Mouse (Mus musculus): ENCODE data around the gene Rbms3.

Rbms3 gene

DNA sequence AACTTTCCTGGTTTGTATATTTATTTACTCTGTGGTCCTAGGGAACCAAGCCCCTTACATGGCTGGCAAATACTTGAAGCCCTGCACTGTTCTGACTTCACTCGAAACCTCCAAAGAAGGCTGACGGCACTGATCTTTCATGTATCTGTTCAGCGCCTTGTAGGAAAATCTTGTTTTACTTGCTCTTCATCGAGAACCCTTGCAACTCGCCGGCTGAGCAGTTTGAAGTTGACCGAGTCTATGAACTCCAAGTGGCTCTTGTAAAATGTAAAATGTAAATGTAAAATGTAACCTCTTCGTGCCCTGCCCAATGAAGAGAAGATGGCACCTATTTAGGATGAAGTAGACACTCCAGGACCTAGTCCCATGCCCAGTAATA lies 537.5 kb downstream of the Rbms3 start:
- no peak for DNase-seq

DNA sequence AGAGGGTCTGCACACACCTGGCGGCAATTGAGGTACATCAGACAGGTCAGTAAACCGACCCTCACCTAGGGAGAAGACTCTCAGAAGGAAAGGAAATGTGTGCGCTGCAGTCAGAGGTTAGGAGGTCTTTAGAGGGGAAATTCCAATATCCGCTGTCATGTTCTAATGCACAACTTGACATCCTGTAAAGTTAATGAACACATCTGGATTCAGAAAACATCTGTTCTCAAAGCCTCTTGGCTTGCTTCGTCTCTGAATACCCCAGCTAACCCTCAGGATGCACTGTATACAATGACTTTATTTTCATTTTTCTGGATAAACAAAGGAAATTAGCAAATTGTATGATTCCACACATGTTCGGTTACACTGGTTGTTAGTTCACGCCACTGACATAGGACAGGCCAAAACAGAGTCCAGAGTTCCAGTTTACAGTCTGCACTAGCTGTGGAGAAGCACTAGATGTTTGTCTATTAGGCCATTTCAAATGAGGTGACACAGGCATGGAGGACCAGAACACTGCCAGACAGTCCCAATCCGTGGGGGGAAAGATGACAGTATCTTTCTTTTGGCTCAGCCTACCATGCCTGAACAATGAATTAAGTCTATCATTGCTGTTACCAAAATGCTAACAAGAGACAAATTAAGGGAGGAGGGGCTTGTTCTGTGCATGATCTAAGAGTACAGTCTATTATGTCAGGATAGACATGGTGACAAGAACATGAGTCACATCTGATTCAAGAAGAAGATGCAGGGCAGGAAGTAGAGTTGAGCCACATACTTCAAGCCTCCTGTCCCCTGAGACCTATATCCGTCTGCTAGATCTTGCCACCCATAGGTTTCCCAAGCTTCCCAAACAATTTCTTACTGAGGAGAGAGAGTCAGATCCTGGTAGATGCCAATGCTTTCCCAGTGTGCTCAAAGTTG lies 538.2 kb downstream of the Rbms3 start:
- DNase-seq, result no peak

GRCm38 (mm10) chr9:117089409-117090147 lies 540.1 kb downstream of the Rbms3 start:
- peak; percentile 87 to 93 for DNase-seq

- no peak for DNase-seq
Measured at GRCm38 (mm10) chr9:117088309-117088708, 541.4 kb downstream of the Rbms3 start.

GRCm38 (mm10) chr9:117085706-117086105 lies 544.0 kb downstream of the Rbms3 start:
- DNase-seq, result no peak

- no peak for DNase-seq
Measured at GRCm38 (mm10) chr9:117084471-117084870, 545.2 kb downstream of the Rbms3 start.

DNA sequence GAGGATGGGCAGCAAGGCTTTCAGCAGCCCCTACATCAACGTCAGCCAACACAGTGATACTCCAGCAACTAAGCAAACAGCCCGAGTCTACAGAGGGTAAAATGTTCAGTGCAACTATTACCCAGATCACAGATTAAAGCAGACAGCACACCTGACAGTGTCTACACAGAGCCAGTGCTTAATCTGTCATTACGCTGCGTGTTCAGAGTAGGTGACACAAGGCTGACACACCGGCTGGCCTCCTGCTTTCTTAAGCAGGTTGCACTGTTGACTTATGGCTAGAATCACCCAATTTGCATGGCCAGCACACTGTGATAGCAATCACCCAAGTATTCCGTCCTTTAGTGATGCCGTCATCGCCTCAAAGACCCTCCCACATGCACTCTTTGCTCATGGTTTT lies 550.2 kb downstream of the Rbms3 start:
- DNase-seq, result no peak

- no peak for DNase-seq
Measured at GRCm38 (mm10) chr9:117077548-117077947, 552.2 kb downstream of the Rbms3 start.

DNA sequence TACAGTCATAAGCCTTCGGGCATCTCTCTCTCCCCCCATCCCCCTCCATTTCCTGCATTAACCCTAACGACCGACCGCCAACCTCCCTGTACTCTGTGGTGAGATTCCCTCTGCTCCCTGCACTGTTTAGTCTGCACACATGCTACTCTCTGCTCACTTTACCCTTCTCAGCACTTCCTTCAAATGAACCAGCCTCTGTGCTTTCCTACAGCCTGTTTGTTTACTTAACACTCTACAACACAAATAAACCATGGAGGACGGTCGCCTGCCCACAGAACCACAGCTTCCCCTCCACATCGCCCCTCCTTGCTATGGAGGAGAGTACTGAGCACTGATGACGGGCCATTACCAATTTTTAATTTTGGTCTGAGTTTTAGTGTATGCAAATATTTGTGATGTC lies 552.9 kb downstream of the Rbms3 start:
- no peak for DNase-seq

DNA sequence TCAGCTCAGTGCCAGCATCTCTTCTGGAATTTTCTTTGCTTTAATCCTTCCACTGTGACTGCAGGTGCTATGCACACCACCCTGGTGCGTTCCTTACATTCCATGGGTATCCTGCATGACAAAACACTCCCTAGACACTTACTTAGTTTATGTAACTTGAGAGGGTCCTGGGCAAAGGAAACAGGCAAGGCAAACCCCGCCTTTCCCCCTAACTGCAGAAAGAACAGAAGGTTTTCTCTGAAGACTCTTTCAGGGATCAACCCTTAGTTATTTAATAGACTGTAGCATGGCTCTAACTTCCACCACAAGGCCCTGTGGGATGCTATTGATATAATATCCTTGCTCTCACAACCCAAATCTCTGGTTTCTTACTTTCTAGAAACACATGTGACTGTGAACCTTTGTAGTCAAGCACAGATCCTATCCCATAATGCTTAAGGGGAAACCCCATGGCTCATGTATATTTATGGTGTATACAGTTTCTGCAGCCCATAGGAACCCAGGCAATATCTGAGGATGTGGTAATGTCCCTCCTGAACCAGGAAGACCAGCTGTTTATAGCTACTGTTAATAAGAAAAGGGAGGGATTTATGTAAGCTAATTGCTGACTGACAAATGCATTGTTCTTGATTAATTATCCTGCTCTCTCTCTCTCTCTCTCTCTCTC lies 557.1 kb downstream of the Rbms3 start:
- DNase-seq, result peak in 1 of 2 experiments; percentile 27

- no peak for DNase-seq
Measured at GRCm38 (mm10) chr9:117070616-117071015, 559.1 kb downstream of the Rbms3 start.

DNA sequence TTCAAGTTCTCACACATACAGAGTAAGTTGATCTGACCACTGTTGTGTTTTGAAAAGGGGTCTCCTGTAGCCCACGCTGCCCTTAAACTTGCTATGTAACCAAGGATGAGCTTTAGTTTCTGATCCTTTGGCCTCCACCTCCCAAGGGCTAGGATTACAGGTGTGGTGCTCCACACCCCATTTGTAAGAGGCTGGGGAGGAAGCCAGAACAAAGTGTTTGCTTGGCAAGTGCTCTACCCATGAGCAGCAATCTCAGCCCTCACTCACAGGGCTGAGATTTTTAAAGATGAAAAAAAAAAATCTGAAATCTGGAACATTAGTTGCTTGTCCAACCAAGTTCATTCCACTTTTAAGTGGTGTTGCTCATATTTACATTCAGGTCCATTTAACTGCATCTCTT lies 560.5 kb downstream of the Rbms3 start:
- DNase-seq, result no peak

DNA sequence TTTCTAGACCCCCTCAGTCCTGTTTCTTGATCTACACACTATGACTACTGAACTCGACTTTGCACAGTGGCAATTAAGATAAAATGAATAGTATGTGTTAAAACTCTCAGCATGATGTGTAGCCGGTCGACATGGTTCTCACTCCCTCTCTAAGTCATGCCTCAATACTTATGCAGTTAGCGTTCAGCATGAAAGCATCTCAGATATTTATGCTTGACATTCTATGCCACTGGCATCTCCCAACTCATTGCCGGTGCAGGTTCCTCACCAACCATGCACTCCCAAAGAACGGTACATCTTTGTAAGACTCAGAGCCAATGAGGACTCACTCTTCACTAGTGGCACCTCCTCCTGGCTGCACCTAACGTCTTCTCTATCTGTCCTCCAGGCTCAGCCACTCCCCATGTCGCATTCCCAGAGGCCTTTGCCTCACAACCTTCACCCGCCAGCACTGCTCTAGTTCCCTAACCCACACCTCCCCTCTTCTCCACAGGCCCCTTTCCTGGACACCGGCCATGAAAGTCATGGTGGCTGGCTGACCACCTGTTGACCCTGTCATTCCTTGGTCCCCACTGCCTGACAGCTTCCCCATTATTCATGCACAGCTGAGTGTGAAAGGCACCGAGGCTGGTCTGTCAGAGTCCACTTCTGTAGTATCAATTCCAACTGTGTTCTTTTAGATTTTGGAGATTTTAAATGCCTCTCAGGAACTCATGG lies 561.9 kb downstream of the Rbms3 start:
- DNase-seq, result peak; percentile 33 to 60

- DNase-seq, result no peak
Measured at GRCm38 (mm10) chr9:117066502-117066901, 563.2 kb downstream of the Rbms3 start.

GRCm38 (mm10) chr9:117065601-117066000 lies 564.1 kb downstream of the Rbms3 start:
- DNase-seq, result no peak

DNA sequence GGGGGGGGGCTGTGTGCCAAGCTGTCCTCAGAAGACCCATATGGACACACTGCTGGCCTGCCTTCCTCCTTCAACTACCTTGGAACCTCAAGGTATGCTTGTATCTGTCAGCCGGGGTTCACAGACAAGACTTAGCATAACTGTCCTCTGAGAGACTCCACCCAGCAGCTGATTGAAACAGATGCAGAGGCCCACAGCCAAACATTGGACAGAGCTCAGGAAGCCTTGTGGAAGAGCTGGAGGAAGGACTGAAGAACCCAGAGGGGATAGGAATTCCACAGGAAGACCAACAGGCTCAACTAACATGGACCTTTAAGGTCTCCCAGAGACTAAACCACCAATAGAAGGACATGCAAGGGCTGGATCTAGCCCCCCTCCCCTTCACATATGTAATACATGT lies 570.1 kb downstream of the Rbms3 start:
- DNase-seq, result no peak

DNA sequence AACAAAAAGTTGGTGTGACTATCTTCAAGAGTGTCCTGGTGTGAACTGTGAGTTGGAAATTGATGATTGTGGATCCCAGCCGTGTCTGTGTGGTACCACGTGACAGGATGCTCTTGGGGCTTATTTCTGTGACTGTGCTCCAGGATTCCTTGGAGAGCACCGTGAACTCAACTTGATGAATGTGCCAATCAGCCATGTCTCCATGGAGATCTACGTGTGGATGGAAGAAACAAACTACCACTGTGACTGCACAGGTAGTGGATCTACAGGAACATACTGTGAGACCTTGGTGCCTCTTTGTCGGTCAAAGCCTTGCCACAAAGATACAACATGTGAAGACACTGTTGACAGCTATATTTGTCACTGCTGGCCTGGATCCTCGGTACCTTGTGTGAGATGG lies 570.6 kb downstream of the Rbms3 start:
- DNase-seq, result no peak

DNA sequence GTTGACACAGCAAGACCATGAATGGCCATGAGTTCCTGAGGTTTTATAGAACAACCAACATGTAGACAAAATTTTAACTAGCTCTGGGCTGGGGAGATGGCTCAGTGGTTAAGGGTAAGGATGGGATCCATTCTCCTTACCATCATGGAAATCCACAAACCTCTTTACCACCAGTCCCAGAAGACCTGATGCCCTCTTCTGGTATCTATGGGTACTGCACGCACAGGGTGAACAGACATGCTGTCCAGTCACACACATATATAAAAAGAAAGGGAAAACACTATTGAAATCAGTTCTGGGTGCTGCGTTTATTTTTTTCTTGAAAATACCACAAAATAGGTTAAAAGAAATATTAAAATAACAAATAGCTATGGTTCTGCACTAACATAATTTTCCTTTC lies 577.8 kb downstream of the Rbms3 start:
- no peak for DNase-seq

- no peak for DNase-seq
Measured at GRCm38 (mm10) chr9:117048641-117049040, 581.1 kb downstream of the Rbms3 start.

- no peak for DNase-seq
Measured at GRCm38 (mm10) chr9:117041993-117042366, 587.7 kb downstream of the Rbms3 start.

DNA sequence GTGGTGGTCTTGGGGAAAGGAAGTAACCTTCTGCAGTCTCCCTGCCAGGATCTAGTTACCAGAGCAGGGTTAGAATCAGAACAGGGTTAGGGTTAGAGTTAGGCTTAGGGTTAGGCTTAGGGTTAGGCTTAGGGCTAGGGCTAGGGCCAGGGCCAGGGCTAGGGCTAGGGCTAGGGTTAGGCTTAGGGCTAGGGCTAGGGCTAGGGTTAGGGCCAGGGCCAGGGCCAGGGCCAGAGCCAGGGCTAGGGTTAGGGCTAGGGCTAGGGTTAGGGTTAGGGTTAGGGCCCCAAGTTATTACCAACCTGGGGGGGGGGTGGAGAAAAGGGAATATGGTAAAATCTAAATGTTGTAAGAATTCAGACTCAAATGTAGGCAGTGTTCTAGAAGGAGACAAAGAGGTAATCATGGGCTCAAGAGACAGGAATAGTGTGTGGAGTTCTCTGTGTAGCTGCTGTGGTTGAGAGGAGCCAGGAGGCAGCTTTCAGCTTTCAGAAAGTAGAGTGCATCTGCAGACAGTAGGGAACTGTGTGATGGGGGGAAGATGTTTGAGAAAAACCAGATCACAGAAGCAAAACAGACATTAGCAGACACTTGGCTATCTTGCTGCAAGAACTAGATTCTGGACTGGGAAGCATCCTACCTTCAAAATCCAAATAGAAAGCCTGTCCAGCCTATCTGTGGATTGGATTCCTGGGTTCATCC lies 588.3 kb downstream of the Rbms3 start:
- no peak for DNase-seq

DNA sequence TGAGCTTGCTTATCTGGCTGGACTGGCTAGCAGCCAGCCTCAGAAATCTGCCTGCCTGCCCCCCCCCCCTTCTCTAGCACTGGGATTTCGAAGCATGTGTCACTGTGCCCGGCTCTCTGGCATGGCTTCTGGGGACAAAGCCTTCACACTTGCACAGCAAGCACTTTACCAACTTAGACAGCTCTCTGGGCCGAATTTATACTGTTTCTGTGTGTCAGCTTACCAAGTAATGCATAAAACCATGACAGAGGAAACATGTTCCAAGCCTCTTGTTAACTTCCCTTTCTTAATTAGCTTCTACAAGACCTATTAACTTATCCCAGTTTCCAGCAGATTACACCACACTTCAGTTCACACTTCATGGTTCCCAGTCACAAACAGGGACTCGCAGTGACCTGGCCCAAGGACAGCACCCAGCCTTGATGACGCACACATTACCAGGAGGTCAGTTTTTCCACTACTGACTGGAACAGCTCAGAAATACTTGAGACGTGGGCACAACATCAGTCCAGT lies 589.7 kb downstream of the Rbms3 start:
- DNase-seq, result no peak
